Mouse (Mus musculus): Measurements from ENCODE around the gene Fbxw11. TPM values are rescaled to one million over a fixed set of nuclear protein-coding genes. Genes with fewer than 3 reads are reported as not detected.

Fbxw11 gene
- polyA plus RNA-seq, 1 experiment: 31.9 TPM

Other genes starting within 250 kb of the Fbxw11 start
- 2.8 and 3.6 TPM in 2 replicates for gene Ubtd2, start 187.4 kb upstream of the Fbxw11 start, polyA plus RNA-seq (2012; rRNA removed)
- 0.33 TPM in 1 of 2 replicates, not detected in the other for gene Efcab9, start 110.6 kb upstream of the Fbxw11 start, polyA plus RNA-seq (2012; rRNA removed)
- 13.5 and 30.5 TPM in 2 replicates for gene Stk10, start 109.4 kb upstream of the Fbxw11 start, polyA plus RNA-seq (2012; rRNA removed)
- gene Smim23, start 181.9 kb downstream of the Fbxw11 start, polyA plus RNA-seq (2012; rRNA removed): not detected in 2 replicates